Mouse (Mus musculus): ENCODE measurements around the gene Cacng4.

DNA sequence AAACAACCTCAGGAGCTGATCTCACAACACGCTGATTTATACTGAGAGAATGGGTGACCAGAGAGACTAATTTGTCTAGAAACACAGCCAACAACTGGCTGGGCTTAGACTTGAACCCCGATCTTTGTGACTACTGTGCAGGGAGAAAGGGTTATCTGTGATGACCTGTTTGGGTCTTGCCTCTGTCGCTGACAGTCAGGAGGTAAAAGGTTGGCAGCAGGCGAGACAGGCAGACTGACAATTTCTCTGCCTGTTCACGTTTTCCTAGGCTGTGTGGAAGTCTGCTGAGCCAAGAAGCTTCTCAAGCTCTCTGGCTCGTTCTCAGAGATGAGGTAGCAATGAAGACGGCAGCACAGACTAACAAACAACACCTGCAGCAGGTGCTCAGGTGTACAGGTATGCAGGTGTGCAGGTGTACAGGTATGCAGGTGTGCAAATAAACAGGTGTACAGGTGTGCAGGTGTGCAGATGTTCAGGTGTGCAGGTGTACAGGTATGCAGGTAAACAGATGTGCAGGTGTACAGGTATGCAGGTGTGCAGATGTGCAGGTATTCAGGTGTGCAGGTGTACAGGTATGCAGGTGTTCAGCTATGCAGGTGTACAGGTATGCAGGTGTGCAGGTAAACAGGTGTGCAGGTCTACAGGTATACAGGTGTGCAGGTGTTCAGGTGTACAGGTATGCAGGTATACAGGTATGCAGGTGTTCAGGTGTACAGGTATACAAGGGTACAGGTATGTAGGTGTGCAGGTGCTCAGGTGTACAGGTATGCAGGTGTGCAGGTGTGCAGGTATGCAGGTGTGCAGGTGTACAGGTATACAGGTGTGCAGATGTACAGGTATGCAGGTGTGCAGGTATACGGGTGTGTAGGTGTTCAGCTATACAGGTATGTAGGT is 10.2 kb downstream of the Cacng4 start:
- no peak for TF ChIP-seq CHD2 (IDR thresholded peaks at IDR 0.05; ENCODE audit: low read depth, low read length)
- TF ChIP-seq MAFK (IDR thresholded peaks at IDR 0.05; ENCODE audit: insufficient read depth, low read depth, low read length), result no peak
- no peak for TF ChIP-seq ZNF384 (IDR thresholded peaks at IDR 0.05; ENCODE audit: low read depth, low read length)
- no peak for TF ChIP-seq ZC3H11A (IDR thresholded peaks at IDR 0.05; ENCODE audit: borderline replicate concordance, low read depth, low read length)
- TF ChIP-seq HCFC1 (IDR thresholded peaks at IDR 0.05; ENCODE audit: borderline replicate concordance, insufficient read depth, low read length), result no peak

Data from ES-E14 (cell line).